Mouse (Mus musculus): Measurements from ENCODE around the gene Exoc3l.
"Not testable (repeated sequence)": the region's sequence is repeated elsewhere in the genome, so short reads cannot be mapped to it uniquely, and the experiment has no call there.

The Exoc3l gene

GRCm38 (mm10) chr8:105291802-105292201 is 4.1 kb downstream of the Exoc3l start:
- not testable (repeated sequence) for DNase-seq (ENCODE audit: low read depth, low spot score)

DNA sequence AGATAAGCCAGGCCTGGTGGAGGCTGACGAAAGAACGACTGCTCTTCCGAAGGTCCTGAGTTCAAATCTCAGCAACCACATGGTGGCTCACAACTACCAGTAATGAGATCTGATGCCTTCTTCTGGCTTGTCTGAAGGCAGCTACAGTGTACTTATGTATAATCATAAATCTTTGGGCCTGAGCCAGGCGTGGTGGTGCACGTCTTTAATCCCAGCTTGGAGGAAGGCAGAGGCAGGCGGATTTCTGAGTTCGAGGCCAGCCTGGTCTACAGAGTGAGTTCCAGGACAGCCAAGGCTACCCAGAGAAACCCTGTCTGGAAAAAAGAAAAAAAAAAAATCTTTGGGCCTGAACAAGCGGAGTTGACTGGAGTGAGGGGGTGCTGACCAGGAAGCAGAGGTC is 4.5 kb downstream of the Exoc3l start:
- not testable (repeated sequence) for DNase-seq (ENCODE audit: low read depth, low spot score)

DNA sequence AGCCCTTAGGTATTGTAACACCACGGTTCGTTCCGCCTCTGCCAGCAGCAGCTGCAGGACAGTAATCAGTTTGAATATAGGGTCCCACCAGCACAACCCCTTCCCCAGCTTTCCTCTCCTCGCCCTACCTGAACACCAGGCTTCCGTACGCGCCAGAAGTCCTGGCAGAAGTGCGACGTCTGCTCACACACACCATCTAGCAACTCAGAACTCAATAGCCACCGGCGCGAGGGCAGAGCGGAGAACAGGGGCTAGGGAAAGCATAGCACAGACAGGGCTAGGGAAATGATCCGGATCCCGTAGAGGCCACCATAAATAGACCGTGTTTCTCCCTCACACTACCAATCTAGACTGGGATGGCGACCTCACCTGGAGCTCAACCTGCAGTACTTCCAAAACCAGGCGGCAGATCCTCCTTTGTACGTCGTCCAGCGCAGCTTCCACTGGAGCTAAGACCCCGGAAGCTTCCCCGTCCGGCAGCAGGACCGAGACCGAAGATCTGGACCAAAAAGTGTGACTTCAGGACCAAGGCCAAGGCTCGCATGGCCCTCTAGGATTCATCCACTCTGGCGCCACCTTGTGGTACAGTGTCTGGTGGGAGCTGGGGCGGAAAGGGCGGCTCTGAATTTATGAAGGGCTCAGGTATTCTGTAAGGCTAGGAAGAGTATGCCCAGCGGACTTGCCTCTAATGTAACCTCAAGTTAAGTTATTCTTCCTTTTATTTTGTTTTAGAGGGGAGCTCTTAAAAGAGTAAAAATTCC is 5.2 kb downstream of the Exoc3l start:
- DNase-seq (ENCODE audit: low read depth, low spot score) = peak; percentile 94

DNA sequence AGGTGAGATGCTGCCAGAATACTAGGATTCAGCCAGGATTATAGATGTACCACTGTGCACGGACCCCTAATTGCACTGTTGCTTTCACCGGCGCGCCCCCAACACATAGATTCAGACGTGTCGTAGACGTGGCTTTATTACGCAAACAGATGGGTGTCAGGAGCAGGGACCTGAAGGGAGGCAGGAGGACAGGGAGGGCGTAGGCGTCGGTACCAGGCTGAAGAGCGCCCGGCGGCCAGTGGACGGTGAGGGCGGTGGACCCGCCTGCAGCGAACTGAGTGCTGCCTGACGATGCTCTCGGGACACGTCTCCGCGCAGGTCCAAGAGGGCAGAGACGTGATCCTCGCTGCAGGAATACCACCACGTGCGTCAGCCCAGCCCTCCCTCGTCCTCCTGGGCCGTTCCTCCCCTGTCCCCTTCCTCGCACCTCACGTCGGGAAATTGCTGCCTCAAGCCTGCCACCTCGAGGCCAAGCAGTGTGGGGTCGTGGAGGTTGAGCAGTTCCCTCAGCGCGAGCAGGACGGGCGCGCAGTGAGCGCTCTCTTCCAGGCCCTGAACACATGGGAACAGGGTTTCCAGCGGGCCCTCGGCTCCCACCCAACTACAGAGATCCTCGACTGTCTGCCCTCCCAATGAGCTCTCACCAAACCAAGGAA is 6.0 kb downstream of the Exoc3l start, which contains the start of gene 4931428F04Rik:
Gene 4931428F04Rik, minus strand, starts transcription at position 60 of the 656 bp plus-strand sequence.
- DNase-seq (ENCODE audit: low read depth, low spot score) = peak; percentile 57

DNA sequence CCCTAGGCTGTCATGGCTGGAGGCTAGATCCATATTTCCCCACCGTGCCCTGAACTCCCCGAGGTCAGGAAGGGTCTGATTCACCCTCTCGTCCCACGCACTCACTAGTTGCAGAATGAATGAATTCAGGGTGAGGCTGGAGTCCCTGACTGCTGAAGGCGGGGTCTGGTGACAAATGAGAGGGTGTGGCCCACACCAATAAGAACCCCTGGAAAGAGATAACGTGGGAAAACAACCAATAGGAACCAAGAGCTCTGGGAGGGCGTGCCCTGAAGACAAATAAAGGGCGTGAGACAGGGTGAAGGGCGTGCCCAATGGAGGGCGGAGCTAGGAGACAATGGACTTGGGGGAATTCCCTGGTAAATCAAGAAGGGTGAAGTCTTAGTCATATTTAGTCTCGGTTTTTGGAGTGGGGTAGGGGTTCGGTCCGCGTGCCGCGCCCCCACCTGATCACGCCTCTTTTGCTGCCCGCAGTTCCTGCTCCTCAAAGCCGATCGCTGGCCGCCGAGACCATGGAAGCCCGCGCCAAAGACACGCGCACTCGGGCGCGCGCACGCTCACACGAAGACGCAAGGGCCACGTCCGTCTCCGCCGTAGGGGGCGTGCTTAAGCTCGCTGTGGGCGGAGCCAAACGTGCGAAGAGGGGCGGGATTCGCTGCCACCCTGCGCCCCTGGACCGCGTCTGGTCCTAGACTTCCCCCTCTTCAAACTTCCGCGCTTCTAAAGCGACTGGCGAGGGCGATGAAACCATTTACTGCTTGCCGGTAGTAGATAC is 6.8 kb downstream of the Exoc3l start:
- peak; percentile 97 for DNase-seq (ENCODE audit: low read depth, low spot score)

GRCm38 (mm10) chr8:105288231-105288630 is 7.7 kb downstream of the Exoc3l start:
- no peak for DNase-seq (ENCODE audit: low read depth, low spot score)

DNA sequence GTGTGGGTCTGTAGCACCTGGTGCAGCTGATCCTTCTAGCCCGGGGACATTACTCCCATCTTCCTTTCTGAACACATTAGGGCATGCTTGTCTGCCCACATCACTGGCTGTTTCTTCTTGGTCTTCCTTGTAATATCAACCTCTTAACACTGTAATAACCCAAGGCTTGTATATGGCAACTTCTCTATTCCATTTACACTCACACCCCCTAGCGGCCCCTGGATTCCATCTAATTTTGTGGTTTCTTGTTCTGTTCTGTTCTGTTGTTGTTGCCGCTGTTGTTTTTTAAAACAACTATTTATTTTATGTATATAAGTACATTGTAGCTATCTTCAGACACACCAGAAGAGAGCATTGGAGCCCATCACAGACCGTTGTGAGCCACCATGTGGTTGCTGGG is 9.0 kb downstream of the Exoc3l start:
- no peak for DNase-seq (ENCODE audit: low read depth, low spot score)

DNA sequence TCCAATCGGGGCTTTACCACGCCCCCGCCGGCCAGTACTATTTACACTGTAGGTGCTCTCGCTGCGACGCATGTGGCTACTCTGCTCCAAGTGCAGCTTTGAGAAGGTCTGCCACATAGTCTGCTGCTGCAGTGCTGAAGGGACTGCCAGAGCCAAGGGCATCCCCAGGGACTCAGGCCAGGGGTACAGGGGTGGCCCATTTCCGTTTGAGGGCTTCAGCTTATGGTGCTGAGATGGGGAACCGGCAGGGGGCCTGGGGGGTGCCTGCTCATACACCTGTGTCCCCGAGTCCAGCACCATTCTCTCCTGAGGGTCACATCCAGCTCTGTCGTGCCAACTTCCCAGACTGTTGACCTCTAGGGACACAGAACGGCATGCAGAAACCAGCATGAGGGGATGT is 10.4 kb downstream of the Exoc3l start:
- DNase-seq (ENCODE audit: low read depth, low spot score) = no peak

DNA sequence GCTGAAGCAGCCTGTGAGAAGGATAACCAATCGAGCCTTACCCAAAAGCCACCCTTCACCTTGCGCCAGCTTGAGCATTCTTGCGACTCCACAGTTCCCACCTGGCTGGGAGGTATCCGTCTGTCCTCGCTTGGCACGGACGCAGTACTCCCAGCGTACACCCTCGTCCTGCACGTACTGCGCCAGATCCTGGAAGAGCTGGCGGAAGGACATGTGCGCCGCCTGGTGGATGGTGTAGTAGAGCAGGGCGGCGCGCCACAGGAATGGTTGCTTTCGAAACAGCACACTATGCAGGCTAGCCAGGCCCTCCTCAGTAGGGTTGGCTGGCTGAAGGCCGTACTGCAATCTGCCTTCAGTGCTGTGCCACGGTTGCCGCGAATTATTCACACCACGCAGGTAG is 12.8 kb downstream of the Exoc3l start:
- DNase-seq (ENCODE audit: low read depth, low spot score) = peak; percentile 48

GRCm38 (mm10) chr8:105282239-105282638 is 13.7 kb downstream of the Exoc3l start:
- DNase-seq (ENCODE audit: low read depth, low spot score) = no peak

DNA sequence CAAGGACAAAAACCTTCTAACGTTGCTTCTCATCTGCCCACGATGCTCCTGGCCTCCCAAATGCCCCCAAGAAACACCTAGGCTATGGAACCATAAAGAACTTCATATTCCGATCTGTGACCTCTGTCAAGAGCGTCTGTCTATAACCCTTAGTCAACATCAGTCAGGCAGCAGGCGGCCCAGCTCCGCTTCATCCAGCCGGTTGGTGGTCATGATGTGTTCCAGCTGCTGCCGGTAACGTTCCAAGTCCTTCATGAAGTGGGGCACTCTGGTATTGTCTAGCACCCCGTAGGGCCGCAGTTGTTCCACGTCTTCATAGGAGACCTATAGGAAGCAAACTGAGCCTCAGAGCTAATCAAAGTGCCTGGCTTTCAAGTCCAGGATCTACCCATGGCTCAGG is 14.1 kb downstream of the Exoc3l start:
- no peak for DNase-seq (ENCODE audit: low read depth, low spot score)

- no peak for DNase-seq (ENCODE audit: low read depth, low spot score)
Observed at GRCm38 (mm10) chr8:105280567-105280966, 15.3 kb downstream of the Exoc3l start.

DNA sequence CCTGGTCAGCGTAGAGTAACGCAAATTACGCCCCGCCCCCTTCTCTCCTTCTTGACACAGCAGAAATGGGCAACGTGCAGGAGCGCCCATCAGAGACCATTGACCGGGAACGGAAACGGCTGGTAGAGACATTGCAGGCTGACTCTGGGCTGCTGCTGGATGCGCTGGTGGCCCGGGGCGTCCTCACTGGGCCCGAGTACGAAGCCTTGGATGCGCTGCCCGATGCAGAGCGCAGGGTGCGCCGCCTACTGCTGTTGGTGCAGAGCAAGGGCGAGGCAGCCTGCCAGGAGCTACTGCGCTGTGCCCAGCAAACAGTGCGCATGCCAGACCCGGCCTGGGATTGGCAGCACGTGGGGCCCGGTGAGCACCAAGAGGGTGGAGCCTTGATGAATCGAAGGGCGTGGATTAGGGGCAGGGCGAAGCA is 17.0 kb downstream of the Exoc3l start:
- DNase-seq (ENCODE audit: low read depth, low spot score) = no peak

- DNase-seq (ENCODE audit: low read depth, low spot score) = no peak
Observed at GRCm38 (mm10) chr8:105276292-105277120, 19.4 kb downstream of the Exoc3l start.

DNA sequence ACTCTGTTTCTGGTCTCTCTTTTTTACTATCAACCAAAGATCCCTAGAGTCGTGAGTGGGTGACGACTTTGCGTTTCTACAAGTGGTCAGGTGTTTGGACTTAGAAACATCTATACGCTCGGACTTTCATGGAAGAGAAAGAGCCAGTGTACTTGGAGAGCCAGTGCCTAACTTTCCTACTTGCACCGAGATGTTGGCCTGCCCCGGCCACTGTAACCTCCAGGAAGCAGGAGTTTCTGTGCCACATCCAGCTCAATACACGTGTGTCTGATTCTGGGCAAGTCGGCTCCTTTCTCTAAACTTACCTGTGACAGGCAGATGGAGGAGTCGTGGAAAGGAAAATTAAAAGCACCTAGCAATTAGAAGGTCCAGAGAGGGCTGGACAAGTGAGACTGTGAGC is 20.1 kb downstream of the Exoc3l start, which contains the start of gene Nol3:
Gene Nol3, plus strand, starts transcription at position 301 of the 400 bp plus-strand sequence.
- DNase-seq (ENCODE audit: low read depth, low spot score) = no peak

DNA sequence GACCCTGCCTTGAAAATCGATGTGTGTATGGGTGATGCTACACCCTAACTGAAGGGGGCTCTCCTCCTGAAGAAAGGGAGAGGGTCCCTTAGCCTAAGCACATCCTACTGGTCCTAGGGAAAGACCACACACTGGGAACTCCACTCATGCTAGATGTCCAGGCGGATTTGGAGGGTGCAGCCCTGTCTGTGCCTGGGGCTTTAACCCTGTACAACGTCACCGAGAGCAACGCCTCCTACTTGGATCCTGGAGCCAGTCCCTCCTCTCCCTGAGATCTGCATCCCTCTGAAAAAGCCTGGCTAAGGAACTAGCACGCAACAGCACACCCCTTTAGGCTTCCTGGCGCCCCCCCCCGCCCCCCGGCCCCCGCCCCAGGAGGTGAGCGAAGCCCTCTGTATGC is 20.5 kb downstream of the Exoc3l start:
- no peak for DNase-seq (ENCODE audit: low read depth, low spot score)

DNA sequence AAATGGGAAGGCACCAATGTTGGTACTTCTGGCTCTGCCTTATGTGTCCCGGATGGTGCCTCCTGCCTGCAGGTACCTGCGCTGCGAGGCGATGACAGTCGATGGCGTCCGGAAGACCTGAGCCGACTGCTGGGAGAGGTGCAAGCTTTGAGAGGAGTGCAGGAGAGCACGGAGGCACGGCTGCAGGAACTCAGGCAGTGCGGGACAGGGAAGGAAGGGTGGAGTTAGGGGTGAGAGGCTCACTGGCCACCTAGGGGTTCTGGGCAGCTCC is 25.1 kb downstream of the Exoc3l start:
- no peak for DNase-seq (ENCODE audit: low read depth, low spot score)

GRCm38 (mm10) chr8:105270101-105270915 is 25.6 kb downstream of the Exoc3l start:
- no peak for DNase-seq (ENCODE audit: low read depth, low spot score)

GRCm38 (mm10) chr8:105269461-105269947 is 26.4 kb downstream of the Exoc3l start, which contains the start of gene Hsf4:
Gene Hsf4, plus strand, starts transcription at chr8:105269801.
- no peak for DNase-seq (ENCODE audit: low read depth, low spot score)

- DNase-seq (ENCODE audit: low read depth, low spot score) = no peak
Observed at GRCm38 (mm10) chr8:105269075-105269458, 26.8 kb downstream of the Exoc3l start.
